Mouse (Mus musculus) ES-E14 (cell line): ENCODE measurements around the gene Abca4.

ENCODE experiments used
- CHD2 ChIP-seq: IDR thresholded peaks from 2 replicates; pipeline ENCODE4 v1.6.1; 2014; ENCODE audit warnings: mild to moderate bottlenecking, low read depth, low read length, inconsistent platforms
- ZC3H11A ChIP-seq: IDR thresholded peaks from 2 replicates; pipeline ENCODE4 v1.6.1; 2012; ENCODE audit warnings: low read depth, mild to moderate bottlenecking, inconsistent platforms, low read length, borderline replicate concordance

DNA sequence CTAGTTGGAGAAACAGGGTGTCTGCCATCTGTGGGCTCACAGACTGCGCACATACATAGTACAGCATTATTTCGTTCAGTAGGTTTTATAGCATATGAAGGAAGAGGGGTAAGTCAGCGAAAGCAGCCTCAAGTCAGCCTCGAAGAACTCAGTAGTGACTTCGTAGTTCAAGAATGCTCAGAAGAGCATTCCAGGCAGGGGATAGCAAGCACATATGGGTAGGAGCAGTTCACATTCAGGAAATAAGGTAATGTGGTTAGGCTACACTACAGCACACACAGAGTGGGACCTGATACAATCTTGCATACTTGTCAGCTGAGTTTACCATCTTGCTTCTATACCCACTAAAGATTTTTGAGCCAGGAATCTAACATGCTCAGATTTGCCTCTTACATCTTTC is 34.0 kb upstream of the Abca4 start:
- TF ChIP-seq CHD2 (no peak), ZC3H11A (no peak)
